Mouse (Mus musculus) 416B (cell line): Measurements from ENCODE around the gene Cd3e.

Experiments used
- DNase-seq: peaks from one replicate; pipeline ENCODE4 v3.0.0; 2011; ENCODE audit warnings: low read depth

The Cd3e gene

DNA sequence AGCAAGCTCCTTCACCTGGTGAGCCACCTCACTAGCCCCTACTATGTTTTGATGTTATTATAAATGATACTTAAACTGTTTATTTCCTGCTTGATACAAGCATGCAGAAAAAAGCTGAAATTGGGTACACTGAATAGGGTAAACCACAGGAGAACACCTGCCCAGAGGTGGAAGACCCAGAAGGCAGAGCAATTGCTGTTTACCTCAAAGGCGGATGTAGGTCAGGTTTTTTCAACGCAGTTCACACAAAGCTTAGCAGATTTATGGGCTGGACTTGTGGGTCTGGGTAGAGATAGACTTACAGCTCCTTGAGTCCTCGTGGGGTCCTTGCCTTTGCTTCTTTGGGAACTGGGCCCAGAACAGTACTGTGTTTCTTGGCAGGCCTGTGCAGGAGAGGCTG, 6.4 kb upstream of the Cd3e start:
- no peak for DNase-seq

DNA sequence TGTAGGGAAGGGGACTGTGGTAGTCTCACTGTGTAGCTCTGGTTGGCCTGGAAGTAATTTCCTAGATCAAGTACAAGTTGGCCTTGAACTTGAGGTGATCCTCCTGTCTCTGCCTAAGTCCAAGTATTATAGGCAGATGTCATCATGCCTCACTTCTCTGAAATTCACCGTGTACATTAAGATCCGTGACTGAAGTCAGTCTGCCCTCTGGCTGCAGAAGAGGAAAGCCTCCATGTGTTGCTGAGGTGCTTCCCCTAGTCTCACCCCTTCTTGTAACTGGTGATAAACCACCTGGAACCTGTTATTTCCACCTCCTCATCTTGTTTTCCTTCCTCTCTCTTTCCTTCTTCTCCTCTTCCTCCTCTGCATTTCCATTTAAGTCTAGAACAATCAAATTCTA, 5.5 kb upstream of the Cd3e start:
- DNase-seq: peak; percentile 56

DNA sequence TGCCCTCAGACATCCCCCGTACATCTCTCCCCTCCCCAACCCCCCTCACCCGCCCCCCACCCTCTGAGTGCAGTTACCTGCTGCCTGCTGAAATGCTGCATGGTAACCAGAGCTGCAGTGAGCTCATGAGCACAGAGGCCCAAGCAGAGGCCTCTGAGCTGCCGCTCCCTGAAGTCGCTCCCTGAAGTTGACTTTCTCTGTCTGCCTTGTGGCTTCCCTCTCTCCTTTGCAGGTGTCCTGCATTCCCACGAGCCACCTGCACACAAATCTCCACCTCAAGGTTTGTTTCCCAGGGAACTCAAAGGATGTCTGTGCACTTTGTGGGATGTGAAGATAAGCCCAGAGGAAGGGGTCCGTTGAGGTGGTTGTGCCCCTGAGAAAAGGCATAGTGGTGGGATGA, 1.9 kb upstream of the Cd3e start:
- DNase-seq: no peak

DNA sequence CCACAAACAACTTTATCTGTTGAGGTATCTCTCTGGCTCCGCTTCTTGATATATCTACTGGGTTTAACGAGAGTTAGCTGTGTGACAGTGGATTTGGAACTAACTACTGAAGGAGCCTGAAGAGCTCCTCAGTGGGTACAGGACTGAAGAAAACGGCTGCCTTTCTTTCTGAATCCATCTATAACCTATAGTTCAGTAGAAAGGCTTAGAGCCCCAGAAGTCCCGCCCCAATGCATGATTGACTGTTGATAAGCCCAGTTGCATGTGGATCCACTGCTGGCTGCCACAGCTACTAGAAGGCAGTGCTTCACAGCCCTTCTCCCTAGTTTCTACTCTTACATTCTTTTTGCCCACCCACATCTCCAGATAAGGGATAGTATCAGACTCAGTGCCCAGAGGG, 1.0 kb upstream of the Cd3e start:
- DNase-seq: peak; percentile 29

DNA sequence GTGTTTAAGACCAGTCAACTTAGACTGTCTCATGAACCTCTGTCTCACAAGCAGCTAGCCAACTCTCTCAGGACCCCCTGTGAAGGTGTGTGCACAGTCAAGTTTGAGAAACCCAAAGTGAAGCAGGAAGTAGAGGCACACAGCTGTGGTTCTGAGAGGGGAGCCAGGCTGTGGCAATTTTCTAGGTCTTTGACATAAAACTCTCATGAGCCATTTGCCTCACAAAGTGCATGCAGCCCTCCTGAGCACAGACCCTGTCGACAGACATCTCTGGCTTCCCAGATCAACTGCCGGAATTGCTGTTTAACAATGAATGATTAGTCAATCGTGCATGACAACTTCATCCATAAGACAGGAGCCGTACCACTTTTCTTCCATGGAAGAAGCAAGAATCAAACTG, 1.1 kb downstream of the Cd3e start:
- no peak for DNase-seq

DNA sequence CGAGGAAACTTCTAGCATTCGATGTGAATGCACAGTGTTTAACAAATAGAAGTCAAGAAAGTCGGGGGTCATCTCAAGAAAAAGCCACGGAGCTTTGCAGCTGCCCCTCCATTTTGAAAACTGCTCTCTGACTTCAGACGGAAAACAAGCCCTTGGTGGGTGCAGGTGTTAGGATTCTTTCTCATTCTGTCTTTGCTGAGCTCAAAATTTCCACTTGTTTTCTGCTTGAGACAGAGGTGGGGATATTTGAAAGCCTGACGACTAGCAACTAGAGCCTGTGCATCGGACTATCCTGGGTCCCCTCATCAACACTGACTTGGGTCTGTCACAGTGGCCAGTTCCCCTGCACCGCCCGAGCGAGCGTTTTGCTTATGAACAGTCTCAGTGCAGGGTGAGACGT, 2.0 kb downstream of the Cd3e start:
- no peak for DNase-seq

DNA sequence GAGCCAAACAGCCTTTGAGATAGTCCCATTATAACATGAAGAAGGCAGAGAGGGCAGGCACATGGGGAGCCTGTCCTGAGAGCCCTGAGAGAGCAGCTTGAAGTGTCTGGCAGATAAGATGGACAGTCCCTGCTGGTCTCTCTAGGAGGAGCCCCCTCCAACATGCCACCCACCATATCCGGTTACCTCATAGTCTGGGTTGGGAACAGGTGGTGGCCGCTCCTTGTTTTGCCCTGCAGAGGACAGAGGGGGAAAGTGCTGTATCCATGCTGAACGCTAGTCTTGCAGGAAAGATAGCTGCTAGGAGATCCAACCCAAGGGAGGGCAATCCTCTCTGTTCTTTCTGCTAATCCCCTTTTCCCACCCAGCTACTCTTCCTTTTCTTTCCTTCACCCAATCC, 9.2 kb downstream of the Cd3e start:
- no peak for DNase-seq

DNA sequence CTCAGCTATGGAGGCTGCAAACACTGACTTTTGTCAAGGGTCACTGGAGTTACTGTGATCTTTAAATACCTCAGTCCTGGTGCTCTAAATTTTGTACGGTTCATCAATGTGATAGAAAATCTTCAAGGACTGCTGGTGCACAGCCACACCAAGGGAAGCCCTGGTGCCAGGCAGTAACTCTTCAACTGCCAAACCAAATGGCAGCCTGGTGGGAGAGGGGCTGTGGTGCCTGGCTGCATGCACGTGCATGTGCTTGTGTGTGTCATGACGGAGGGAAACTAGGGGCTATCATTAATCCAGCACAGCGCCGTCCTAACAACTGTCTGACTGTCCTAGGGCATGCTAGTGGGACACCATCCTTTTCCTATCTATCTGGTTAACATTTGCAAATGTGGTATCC, 9.7 kb downstream of the Cd3e start:
- no peak for DNase-seq

DNA sequence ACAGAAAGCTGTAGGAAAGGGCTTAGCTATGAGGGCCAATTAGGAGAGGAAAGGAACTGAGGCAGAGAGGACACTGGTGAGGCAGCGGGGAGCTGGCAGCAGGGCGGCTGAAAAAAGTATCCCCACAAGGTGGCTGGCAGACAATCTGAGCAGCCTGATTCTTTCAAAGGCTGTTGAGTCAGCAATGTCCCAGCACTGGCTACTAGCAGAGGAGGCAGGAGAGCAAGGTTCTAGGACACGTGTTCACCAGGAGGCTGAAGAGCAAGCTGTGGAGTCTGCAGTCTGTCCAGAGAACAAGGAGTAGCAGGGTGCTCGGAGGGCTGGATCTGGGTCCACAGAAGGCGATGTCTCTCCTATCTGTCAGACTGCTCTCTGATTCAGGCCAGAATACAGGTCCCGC, 10.3 kb downstream of the Cd3e start:
- DNase-seq: peak; percentile 24

DNA sequence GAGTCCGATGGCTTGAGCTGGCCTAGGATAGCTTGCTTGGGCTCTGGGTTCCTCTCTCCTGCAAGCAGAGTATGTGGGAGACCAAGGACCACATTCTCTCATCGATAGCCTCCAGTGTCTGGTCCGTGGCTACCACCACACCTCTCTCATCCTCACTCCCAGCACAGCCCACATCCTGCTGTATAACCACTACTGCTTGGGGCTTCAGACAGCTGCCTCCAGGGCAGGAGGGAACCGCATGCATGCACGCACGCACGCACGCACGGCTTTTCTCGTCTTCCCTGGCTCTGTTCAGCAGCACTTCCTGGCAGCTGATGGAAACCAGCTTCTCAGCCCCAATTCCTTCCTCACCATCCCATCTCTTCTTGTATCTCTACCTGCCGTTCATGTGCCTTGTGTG, 11.3 kb downstream of the Cd3e start:
- DNase-seq: peak; percentile 30

DNA sequence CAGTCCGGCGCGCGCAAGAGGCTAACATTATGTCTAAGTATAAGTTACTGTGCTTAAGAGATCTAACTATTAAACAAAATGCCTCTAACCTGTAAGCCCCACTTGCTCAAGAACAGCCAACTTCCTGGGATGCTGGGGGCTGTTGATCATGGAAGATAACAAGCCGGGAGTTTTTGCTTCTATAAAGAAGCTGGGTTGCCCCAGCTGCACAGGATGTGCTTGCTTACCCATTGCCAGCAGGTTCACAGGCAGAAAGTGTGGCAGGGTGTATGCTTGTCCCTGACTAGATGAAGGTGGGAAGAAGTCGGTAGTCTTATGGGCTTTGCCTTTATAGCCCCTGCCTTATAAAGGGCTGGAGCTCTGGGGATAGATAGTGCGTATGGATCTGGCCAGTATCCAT, 12.8 kb downstream of the Cd3e start:
- no peak for DNase-seq

DNA sequence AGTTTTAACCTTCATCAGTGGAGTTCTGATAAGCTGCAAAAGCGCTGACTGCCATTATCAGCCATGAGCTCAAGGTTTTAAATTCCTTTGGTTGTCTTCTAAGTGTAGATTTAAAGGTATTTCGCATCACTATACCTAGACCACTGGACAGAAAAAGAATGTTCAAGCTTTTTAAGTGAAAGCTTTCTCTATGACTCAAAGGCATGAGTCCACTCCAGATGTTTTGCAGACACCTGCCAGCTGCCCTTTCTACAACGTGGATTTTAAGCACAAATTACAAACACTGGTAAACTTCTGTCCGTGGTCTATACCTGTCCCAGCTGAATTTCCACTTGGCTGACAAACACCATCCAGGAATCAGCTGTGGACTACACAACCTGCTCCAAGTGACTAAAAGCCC, 14.5 kb downstream of the Cd3e start:
- DNase-seq: no peak

DNA sequence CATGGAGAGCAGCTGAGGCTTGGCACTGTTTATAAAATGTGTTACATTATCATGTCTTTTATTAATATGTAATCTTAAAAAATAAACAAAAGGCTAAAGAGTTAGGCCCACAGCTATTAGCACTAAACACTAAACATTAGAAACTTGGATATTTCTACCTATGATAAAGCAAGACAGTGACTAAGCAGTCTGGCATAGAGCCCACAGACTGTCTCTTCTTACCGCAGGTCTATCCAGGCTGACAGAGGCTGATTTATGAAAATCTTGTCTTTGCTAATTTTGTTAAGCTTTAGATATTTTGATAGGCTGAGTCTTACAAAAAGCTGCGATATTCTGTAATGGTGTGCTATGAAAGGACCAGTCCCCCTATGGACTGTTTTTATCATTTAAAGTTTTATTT, 16.2 kb downstream of the Cd3e start:
- peak; percentile 55 for DNase-seq

DNA sequence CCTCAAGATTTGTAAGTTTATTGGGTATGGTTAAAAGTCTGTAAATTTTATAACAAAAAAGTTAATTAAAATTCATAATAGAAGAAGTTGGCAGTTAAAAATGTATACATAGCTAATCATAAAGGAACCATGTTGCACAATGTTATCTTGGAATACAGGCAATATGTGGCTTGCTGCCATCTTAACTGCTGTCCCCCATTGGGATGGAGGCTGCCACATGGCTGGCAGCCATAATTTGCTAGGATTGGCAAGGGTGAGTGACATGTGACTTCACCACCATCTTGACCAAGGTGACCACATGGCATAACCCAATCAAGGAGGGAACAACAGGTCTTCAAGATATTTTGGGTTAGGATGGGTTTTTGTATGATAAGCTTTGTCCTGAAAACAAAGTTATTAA, 17.2 kb downstream of the Cd3e start:
- DNase-seq: no peak

DNA sequence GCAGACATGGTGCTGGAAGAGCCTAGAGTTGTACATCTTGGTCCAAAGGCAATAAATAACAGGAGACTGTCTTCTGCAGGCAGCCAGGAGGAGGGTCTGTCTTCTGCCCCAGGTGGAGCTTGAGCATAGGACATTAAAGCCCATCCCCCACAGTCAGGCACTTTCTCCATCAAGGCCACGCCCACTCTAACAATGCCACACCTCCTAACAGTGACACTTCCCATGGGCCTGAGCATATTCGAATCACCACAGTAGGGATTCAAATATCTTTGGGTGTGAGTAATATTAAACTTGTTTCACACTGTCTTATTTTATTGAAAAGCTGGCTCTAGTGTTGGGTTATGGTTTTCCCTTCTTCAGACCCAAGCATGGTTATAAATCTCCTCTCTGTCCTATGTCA, 17.6 kb downstream of the Cd3e start:
- DNase-seq: no peak

DNA sequence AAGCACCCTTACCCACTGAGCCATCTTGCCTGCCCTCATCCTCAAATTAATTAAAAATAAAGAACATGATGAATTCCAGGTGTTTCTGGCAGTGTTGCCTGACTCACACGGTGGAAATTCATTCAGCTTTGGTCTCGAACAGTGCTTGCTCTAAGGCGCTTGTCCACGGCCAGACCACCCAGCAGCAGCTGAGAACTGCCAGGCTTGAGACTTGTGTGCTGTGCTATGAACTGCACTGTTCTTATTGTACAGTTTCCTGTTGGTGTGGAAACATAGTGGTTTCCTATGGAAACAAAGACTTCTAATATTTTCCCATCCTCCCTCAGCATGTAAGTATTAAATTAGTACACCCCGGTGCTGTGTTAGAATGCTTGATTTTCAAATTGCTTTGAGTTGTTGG, 22.5 kb downstream of the Cd3e start:
- peak; percentile 81 for DNase-seq

DNA sequence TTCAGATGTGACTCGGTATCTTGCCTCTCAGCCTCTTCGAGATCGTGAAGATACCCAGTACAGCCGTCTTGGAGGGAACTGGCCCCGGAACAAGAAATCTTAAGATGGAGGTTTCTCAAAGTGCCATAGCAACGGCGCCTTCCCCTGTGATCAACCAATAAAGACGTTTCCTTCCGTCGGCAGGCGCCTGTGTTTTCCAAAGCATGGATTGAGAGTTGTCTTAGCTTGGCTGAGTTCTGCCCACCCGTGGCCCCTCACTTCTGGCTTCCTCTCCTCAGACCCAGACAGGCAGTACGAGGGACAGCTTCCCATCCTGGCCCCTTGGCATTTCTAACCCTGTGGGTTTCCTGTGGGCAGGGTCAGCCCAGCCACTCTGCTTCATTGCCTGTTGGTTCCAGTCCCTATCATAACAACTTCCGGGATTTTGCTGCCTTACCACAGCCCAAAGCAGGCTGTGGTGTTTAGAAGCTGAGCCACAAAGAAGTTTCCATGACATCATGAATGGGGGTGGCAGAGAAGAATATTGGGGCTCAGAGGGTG, 23.1 kb downstream of the Cd3e start:
- DNase-seq: peak; percentile 99

DNA sequence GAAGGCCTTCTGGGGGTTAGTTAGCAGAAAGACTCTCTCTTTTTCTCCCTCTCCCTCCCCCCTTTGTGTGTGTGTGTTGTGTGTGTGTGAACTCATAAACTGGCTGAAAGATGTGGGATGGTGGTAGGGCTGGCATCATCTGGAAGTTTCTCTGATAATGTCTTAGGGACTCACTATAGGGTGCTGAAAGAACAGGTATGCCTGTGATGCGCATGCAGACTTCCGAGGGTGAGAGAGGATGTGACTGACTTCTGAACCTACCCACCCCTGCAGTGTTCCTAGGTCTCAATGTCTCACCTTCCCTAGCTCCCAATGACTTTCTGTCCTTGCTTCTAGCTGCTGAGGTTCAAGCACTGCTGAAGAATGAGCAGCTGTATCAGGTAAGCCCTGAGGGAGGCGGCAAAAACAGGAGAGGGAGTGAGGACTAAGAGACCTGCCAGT, 23.7 kb downstream of the Cd3e start:
- no peak for DNase-seq

DNA sequence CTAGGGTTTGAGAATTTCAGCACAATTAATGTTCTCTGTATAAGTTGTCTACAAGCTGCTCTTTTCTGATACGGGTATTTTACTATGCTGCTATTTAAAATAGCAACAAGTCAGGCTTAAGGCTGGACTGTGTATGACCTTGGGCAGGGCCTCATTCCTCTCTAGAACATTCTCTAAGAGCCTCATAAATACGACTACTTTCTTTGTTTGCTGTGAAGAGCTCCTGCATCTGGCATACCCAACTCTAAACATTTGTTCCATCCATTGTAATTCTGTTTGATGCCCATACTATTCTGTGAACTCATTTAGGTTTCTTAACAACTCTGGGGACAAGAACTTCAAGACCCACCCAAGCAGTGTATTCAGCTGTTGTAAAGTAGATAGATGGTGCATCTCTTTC, 26.4 kb downstream of the Cd3e start:
- DNase-seq: no peak

DNA sequence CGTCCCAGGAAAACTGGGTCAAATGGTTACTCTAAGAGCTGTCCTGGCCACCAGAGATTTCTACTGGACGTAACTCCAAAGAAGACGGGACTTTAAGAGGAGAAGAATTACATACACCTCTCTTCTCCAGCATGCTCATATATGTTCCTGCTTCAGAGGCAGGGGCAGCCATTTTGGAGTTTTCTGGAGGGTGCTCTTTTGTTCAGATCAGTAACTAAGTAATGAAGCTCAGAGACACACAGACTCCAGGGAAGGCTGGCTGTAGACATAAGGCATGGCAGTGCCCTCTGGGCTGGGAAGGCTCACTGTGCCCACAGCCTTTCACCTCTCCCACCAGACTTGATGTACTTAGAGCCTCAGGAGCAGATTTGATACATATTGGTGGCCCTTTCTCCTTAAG, 26.9 kb downstream of the Cd3e start:
- DNase-seq: no peak

DNA sequence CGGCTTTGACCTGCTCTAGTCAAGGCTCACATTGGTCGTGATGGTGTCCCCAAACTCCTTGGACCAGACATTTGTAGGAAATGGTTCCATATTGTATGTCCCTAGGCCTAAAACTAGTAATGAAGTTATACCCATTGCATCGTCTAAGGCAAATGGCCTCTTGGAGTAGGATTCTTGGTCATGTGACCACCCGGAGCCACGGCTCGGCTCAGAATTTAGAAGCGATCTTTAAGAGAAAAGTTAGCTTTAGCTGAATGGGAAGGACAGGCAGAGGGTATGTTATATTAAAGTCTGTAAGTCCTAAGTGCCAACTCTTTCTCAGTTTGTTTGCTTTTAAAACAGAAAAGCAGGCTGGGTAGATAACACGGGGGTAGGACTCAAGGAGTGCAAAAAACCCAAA, 27.3 kb downstream of the Cd3e start:
- no peak for DNase-seq

DNA sequence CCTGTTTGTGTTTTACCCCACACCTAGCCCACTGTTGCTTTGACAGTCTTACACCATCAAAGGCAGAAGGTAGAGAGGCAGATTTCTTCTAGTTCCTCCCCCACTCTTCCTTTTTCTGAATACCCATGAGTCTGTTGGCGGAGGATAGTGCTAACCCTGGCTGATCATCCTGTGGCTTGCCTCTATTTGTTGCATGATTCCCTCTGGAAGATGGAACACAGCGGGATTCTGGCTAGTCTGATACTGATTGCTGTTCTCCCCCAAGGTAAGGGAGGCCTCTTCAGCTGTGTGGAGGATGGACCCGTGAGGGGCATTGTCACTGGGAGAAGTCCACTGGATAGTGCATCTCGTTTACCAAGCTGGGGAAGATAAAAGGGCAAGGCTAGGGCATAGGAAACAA, 27.8 kb downstream of the Cd3e start, which contains the start of gene Cd3d:
Gene Cd3d (plus strand): TSS at position 111 of the 400 bp plus-strand sequence.
- DNase-seq: no peak

DNA sequence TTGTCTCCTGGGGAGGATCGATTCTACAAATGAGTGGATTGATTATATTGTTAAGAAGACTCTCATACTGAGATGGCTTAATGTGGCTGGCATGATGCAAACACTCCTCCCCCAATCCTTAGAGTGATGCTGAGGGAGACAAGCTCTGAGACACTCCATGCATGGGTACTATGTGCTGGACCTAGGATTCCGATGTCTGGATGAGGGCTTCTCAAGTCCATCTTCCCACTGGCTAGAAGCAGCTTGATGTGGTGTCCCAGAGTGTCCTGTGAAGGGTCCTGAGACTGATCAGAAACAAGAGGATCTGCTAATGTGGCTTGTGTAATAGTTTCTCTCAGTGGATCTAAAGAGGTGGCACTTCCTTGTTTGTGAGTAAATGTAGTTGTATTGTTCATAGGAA, 28.3 kb downstream of the Cd3e start:
- no peak for DNase-seq

DNA sequence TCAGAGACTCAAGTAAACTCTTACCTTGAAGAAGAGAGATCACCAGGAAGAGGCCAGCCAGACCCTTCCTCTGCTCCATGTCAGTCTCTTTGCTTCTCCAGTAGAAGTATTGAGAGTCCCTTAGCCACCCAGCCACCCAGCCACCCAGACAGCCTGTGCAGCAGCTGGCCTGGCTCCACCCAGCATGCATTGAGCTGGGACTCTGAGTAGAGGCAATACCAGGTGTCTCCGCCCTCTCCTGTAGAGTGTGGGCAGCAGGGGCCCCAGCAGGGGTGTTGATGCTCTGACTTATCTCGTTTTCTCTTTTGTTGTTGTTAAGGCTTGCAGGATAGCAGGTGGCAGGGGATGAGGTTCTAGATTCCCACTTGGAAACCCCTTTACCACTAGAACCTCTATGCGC, 29.2 kb downstream of the Cd3e start, which contains the start of gene Cd3g:
Gene Cd3g (minus strand): TSS at position 190 of the 400 bp plus-strand sequence.
- no peak for DNase-seq

DNA sequence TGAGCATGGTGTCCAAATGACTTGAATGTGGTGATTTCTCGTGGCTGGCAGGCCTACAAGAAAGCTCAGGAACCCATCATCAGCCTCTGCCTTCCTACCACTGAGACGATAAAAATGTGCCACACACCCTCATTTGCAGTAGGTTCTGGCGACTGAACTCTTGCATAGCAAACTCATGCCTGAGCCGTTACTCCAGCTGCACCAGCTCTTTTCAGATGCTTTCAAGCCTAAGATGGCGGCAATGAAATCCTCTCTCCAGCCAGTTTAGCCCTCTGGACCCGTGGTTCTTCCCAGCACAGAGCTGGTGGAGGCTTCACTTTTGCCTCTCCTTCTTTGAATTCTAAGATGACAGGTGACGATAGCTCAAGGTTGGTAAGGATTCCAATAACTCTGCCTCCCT, 29.6 kb downstream of the Cd3e start:
- no peak for DNase-seq
